Mouse (Mus musculus) limb, embryonic 11.5 days (tissue): ENCODE results near the gene Parp11. TPM values are rescaled to one million over a fixed set of nuclear protein-coding genes. Genes with fewer than 3 reads are reported as not detected.

Experiments used
- ATAC-seq: fragments of 200-750 bp; cut with Nextera tagmentation; 2 replicates; pipeline ENCODE4 v1.8.0; 2017; ENCODE audit warnings: low read depth; ENCODE audit not compliant: insufficient number of reproducible peaks, low FRiP score, low TSS enrichment
- DNase-seq: peaks from one replicate; pipeline ENCODE4 v3.0.0-alpha.2; 2015; ENCODE audit warnings: low spot score
- H3K27ac ChIP-seq: fragments of 300-500 bp; sonication (generic); replicated peaks from 2 replicates; pipeline ENCODE4 v1.5.1; 2014; ENCODE audit warnings: low read depth, mild to moderate bottlenecking, low read length
- H3K27me3 ChIP-seq: fragments of 300-500 bp; sonication (generic); 2 replicates; pipeline ENCODE4 v1.6.1; 2014; ENCODE audit warnings: mild to moderate bottlenecking, low read length, mixed read lengths; ENCODE audit not compliant: control insufficient read depth, insufficient read depth
- H3K36me3 ChIP-seq: fragments of 300-500 bp; sonication (generic); 2 replicates; pipeline ENCODE4 v1.6.1; 2014; ENCODE audit warnings: mild to moderate bottlenecking, low read length, moderate library complexity, mixed read lengths; ENCODE audit not compliant: control insufficient read depth, insufficient read depth
- H3K4me1 ChIP-seq: fragments of 300-500 bp; sonication (generic); 2 replicates; pipeline ENCODE4 v1.6.1; 2014; ENCODE audit warnings: low read length, mixed read lengths; ENCODE audit not compliant: control insufficient read depth, insufficient read depth
- H3K4me2 ChIP-seq: fragments of 300-500 bp; sonication (generic); 2 replicates; pipeline ENCODE4 v1.6.1; 2014; ENCODE audit warnings: low read depth, mild to moderate bottlenecking, moderate library complexity; ENCODE audit not compliant: severe bottlenecking
- H3K4me3 ChIP-seq: fragments of 300-500 bp; sonication (generic); 2 replicates; pipeline ENCODE4 v1.5.1; 2014; ENCODE audit warnings: low read depth, low read length
- H3K9ac ChIP-seq: fragments of 300-500 bp; sonication (generic); 2 replicates; pipeline ENCODE4 v1.6.1; 2014; ENCODE audit warnings: mild to moderate bottlenecking, low read length
- H3K9me3 ChIP-seq: fragments of 300-500 bp; sonication (generic); 2 replicates; pipeline ENCODE4 v1.6.1; 2016; ENCODE audit warnings: low read length; ENCODE audit not compliant: control insufficient read depth
- WGBS: fragments of 180-500 bp; shearing (Covaris S2); extraction: QIAGEN DNeasy Blood & Tissue Kit; methylation state at CpG from one replicate; pipeline ENCODE4 v1.1.7; 2014; 5-methylcytosine and 5-hydroxymethylcytosine counted together
- polyA plus RNA-seq: library from polyadenylated mRNA; unstranded; fragments of >200 nt; fragmentation: Nextera tagmentation; extraction: Ambion mirVana; gene quantifications from 2 replicates; pipeline ENCODE4 v1.2.1, GENCODE M21; 2014

Parp11 gene
- polyA plus RNA-seq, 1 experiment from 2014 or later = 34.4 TPM

DNA sequence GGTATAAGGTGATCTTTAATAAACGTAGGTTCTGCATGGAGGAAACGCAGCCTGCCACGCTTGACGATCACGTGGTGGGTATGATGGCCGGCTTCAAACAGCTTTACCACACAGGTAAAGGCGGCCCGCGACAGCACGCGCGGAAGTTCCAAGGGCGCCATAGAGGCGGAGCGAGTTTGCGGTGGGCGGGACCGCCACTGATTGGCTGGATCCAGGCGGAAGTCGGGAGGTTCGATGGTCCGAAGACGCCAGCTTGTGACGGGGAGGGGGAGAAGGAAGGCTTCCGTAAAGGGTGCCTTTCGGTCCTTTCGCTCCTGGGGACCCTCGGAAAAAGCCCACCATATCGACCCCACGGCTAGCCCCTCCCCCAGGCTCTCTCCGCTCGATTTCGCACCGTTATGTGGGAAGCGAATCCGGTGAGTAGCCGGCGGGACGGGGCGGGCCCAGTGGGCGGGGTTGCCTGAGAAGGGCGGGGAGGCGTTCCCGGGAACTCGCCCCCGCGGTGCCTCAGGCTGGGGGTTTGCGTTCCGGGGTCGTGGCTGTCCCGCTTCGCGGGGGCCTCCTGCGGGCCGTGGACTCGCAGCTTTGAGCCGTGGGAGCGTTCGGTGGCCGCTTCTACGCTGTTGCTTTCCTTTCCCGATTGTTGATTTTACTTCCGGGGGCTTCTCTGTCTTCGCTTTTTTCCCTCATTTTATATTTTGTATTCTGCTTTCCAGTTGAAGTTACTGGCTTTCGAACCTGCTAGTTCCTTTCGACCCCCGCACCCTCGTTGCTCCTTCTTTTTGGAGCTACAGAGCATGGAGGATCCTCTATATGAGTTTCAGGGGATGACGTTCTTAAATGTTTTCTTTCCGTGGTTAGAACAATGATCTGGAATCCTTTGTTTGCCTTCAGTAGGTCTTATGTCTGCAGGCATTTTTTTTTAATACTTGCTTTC, 7.0 kb downstream of the Parp11 start:
- Histone ChIP-seq H3K9me3 (no peaks in the 10 kb centered on the region), H3K36me3 (no peaks in the 10 kb centered on the region), H3K4me2 (peak overlapping the region; percentile 48), H3K4me3 (peak overlapping the region; percentile 58), H3K27me3 (no peaks in the 10 kb centered on the region), H3K27ac (peak overlapping the region; percentile 90), H3K9ac (peak overlapping the region; percentile 81), H3K4me1 (peaks cover 4% of the 10 kb centered on the region; the same call in 1 of the 2 replicates)
- under 1% methylated on average over 64 of the region's 70 CpGs for WGBS
- ATAC-seq (peak; percentile 97), DNase-seq (peak; percentile 93)

DNA sequence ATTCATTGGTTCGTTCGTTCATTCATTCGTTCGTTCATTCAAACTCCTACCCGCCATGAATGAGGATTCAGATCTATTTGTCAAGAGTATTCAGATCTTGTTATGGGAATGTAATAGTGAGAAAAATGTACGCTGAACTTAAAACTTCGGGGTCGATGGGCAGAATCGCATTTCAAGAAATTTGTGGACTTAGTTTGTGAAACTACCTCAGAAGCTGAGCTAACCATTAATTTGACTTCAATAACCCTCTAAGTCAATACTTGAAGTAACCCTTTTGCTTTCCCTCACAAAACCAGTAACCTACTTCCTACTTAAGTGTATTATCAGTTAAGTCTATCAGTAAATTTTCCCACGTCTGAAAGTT, 7.7 kb downstream of the Parp11 start:
- H3K9me3 ChIP-seq = no peaks in the 10 kb centered on the region
- peak overlapping the region; percentile 48 for H3K4me2 ChIP-seq
- WGBS = 50% methylated on average over 10 of the region's 10 CpGs
- H3K36me3 ChIP-seq = no peaks in the 10 kb centered on the region
- H3K27ac ChIP-seq = no peak overlapping the region
- H3K9ac ChIP-seq = peak overlapping the region; percentile 81
- no peak for ATAC-seq
- peaks cover 4% of the 10 kb centered on the region; the same call in 1 of the 2 replicates for H3K4me1 ChIP-seq
- DNase-seq = no peak
- H3K27me3 ChIP-seq = no peaks in the 10 kb centered on the region
- H3K4me3 ChIP-seq = peak overlapping the region; percentile 58

DNA sequence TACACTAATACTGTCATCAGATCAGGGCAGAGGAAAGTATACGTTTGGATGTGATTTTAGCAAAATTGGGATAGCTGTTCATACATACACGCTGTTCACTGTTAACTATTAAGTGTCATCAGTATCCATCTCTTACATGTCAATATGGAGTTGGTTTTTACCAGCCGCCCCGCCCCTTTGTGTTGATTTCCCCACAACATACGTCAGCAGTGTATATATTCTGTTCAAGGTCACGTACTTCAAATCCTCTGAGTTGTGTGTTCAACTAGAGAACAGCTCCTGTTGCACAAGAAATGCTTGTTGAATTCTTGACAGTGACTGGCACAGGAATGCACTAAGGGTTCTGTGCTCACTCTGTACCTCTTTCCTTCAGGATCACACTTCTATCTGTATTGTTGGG, 8.2 kb downstream of the Parp11 start:
- no peak overlapping the region for H3K4me3 ChIP-seq
- DNase-seq (no peak), ATAC-seq (no peak)
- 87% methylated on average over 6 of the region's 6 CpGs for WGBS
- H3K4me2 ChIP-seq = peak overlapping the region; percentile 48; the same call in 1 of the 2 replicates
- no peaks in the 10 kb centered on the region for H3K36me3 ChIP-seq
- no peak overlapping the region for H3K27ac ChIP-seq
- H3K27me3 ChIP-seq = no peaks in the 10 kb centered on the region
- H3K9me3 ChIP-seq = no peaks in the 10 kb centered on the region
- H3K4me1 ChIP-seq = peaks cover 4% of the 10 kb centered on the region; the same call in 1 of the 2 replicates
- H3K9ac ChIP-seq = no peak overlapping the region

DNA sequence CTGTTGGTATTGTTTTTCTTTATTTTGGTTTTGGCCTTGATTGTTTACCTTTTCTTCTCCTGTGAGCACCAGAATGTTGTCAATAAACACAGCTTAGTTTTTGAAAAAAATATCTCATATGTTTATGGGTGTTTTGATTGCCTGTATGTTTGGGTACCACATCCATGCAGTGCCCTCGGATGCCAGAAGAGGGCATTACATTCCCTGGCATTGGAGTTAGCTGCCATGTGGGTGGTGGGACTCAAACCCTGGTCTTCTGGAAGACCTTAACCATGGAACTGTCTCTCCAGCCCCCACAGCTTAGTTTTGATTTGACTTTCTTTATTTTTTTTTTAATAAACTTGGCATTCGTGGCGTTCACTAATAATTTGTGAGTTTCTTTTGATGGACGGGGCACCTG, 8.8 kb downstream of the Parp11 start:
- 90% methylated on average over 4 of the region's 4 CpGs for WGBS
- Histone ChIP-seq H3K27ac (no peak overlapping the region), H3K4me1 (peaks cover 4% of the 10 kb centered on the region; the same call in 1 of the 2 replicates), H3K9me3 (no peaks in the 10 kb centered on the region), H3K27me3 (no peaks in the 10 kb centered on the region), H3K4me3 (no peak overlapping the region), H3K4me2 (no peak overlapping the region), H3K36me3 (no peaks in the 10 kb centered on the region), H3K9ac (no peak overlapping the region)
- DNase-seq = no peak
- no peak for ATAC-seq

DNA sequence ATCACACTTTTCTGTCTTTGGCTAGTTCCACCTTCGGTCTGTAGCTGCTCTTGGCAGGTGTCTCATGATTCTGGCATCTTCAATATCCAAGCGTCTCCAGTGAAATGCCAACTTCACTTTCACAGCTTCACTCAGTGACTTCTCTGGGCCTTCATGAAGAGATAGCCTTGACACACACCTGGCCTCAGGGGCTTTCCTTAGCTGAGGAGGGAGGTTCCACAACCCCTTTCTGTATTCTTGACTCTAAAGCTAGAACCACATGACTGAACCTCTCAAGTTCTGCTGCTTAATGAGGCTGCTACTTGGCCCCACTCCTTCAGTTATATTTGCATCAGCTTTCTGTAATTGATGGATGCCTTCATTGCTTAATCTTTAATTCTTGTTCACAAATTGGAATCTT, 10.1 kb downstream of the Parp11 start:
- H3K4me3 ChIP-seq = no peak overlapping the region
- H3K36me3 ChIP-seq = no peaks in the 10 kb centered on the region
- no peak overlapping the region for H3K9ac ChIP-seq
- 98% methylated on average over 2 of the region's 2 CpGs for WGBS
- no peak for DNase-seq
- no peak overlapping the region for H3K4me2 ChIP-seq
- ATAC-seq = no peak
- H3K9me3 ChIP-seq = no peaks in the 10 kb centered on the region
- H3K4me1 ChIP-seq = peaks cover 4% of the 10 kb centered on the region; the same call in 1 of the 2 replicates
- H3K27ac ChIP-seq = no peak overlapping the region
- H3K27me3 ChIP-seq = no peaks in the 10 kb centered on the region

DNA sequence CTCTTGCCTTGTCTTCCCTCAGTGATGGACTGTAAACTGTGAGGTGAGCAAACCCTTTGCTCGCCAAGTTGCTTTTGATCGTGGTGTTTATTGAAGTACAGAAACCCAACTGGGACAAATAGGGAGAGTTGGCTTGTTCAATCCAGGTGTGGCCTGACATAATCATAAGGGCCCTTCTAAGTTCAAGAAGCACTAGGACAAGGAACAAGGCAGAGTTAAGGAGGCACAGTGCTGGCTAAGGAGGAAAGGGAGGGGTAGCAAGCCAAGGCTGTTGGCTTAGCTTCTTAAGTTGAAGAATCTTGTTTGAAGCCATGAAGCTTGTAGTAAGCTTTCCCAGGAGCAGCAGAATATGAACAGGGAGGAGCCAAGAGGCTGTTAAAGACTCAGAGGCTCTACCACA, 13.1 kb downstream of the Parp11 start:
- no peaks in the 10 kb centered on the region for H3K36me3 ChIP-seq
- DNase-seq (no peak), ATAC-seq (no peak)
- no peak overlapping the region for H3K4me3 ChIP-seq
- 95% methylated on average over 2 of the region's 2 CpGs for WGBS
- H3K4me1 ChIP-seq = no peaks in the 10 kb centered on the region; the same call in 1 of the 2 replicates
- no peaks in the 10 kb centered on the region for H3K9me3 ChIP-seq
- no peak overlapping the region for H3K27ac ChIP-seq
- no peak overlapping the region for H3K4me2 ChIP-seq
- H3K9ac ChIP-seq = no peak overlapping the region
- no peaks in the 10 kb centered on the region for H3K27me3 ChIP-seq

DNA sequence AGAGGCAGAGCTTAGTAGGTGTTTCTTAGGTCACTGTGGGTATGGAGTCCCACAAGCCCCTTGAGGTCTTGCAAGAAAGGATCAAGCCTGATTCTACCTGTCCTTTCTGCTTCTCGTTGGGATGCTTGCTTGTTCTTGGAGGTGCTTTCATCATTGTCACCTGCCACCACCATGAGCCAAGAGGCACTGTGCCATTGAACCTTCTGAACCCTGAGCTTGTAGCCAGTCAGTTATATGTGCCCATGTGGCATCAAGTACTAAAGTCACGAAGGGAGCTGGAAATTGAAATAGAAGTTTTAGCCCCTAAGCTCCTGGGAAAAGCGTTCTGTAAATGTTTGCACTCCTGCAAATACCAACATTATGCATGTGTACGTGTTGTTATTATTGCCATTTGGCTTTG, 14.9 kb downstream of the Parp11 start:
- Histone ChIP-seq H3K27me3 (no peaks in the 10 kb centered on the region), H3K4me2 (no peak overlapping the region), H3K27ac (no peak overlapping the region), H3K36me3 (no peaks in the 10 kb centered on the region), H3K9me3 (no peaks in the 10 kb centered on the region), H3K9ac (no peak overlapping the region), H3K4me1 (no peaks in the 10 kb centered on the region; the same call in 1 of the 2 replicates), H3K4me3 (no peak overlapping the region)
- 92% methylated on average over 4 of the region's 4 CpGs for WGBS
- no peak for DNase-seq
- no peak for ATAC-seq

DNA sequence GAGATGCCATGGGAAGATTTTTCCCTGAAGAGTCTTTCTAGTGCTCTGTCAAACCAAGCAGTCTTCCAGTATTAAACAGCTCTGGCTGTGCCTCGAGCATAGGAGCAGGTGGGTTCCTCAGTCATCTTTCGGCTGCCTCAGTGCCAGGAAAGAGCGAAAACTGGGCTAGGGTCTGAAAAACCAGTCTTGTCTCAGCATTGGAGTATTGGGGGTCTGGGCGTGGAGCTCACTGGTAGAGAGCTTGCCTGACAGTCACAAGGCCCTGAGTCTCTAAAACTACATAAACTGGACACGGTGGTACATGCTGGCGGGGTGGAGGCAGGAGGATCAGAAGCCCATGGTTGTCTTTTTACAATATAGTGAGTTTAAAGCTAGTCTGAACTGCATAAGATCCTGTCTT, 15.6 kb downstream of the Parp11 start:
- Histone ChIP-seq H3K9me3 (no peaks in the 10 kb centered on the region), H3K27ac (no peak overlapping the region), H3K4me2 (no peak overlapping the region), H3K4me3 (no peak overlapping the region), H3K9ac (no peak overlapping the region), H3K27me3 (no peaks in the 10 kb centered on the region), H3K36me3 (no peaks in the 10 kb centered on the region), H3K4me1 (no peaks in the 10 kb centered on the region; the same call in 1 of the 2 replicates)
- 92% methylated on average over 6 of the region's 6 CpGs for WGBS
- DNase-seq = no peak
- ATAC-seq = no peak
